Mouse (Mus musculus) forebrain, embryonic 14.5 days (tissue): ENCODE results near the gene Sun1. TPM values are rescaled to one million over a fixed set of nuclear protein-coding genes. Genes with fewer than 3 reads are reported as not detected.
A peak's percentile ranks its signal among the peaks of the same experiment; 100 is the strongest.

Source experiments
- ATAC-seq: fragments of 200-750 bp; cut with Nextera tagmentation; 2 replicates; pipeline ENCODE4 v1.8.0; 2017; ENCODE audit warnings: mild to moderate bottlenecking, moderate library complexity
- DNase-seq: peaks from one replicate; pipeline ENCODE4 v3.0.0-alpha.2; 2015; ENCODE audit warnings: low spot score
- H3K27ac ChIP-seq: fragments of 300-500 bp; sonication (generic); 2 replicates; pipeline ENCODE4 v1.5.1; 2014; ENCODE audit warnings: low read depth, mild to moderate bottlenecking, control low read depth, low read length, moderate library complexity
- H3K27me3 ChIP-seq: fragments of 300-500 bp; sonication (generic); replicated peaks from 2 replicates; pipeline ENCODE4 v1.6.1; 2014; ENCODE audit warnings: low read length, control low read depth, mixed read lengths; ENCODE audit not compliant: control insufficient read depth, insufficient read depth
- H3K36me3 ChIP-seq: fragments of 300-500 bp; sonication (generic); 2 replicates; pipeline ENCODE4 v1.6.1; 2014; ENCODE audit warnings: low read length, control low read depth; ENCODE audit not compliant: control insufficient read depth, insufficient read depth
- H3K4me1 ChIP-seq: fragments of 300-500 bp; sonication (generic); 2 replicates; pipeline ENCODE4 v1.6.1; 2014; ENCODE audit warnings: antibody characterized with exemption, low read length, control low read depth; ENCODE audit not compliant: control insufficient read depth, insufficient read depth
- H3K4me2 ChIP-seq: fragments of 300-500 bp; sonication (generic); 2 replicates; pipeline ENCODE4 v1.6.1; 2014; ENCODE audit warnings: mild to moderate bottlenecking, control low read depth, low read length
- H3K4me3 ChIP-seq: fragments of 300-500 bp; sonication (generic); 2 replicates; pipeline ENCODE4 v1.5.1; 2014; ENCODE audit warnings: low read depth, low read length, control low read depth
- H3K9ac ChIP-seq: fragments of 300-500 bp; sonication (generic); 2 replicates; pipeline ENCODE4 v1.6.1; 2014; ENCODE audit warnings: mild to moderate bottlenecking, low read length, control low read depth, moderate library complexity
- H3K9me3 ChIP-seq: fragments of 300-500 bp; sonication (generic); replicated peaks from 2 replicates; pipeline ENCODE4 v1.6.1; 2016; ENCODE audit warnings: low read length, control low read depth, mixed read lengths; ENCODE audit not compliant: control insufficient read depth
- WGBS: fragments of 180-500 bp; shearing (Covaris S2); extraction: QIAGEN DNeasy Blood & Tissue Kit; methylation state at CpG from one replicate; pipeline ENCODE4 v1.1.7; 2014; 5-methylcytosine and 5-hydroxymethylcytosine counted together
- polyA plus RNA-seq: library from polyadenylated mRNA; unstranded; fragments of >200 nt; fragmentation: Nextera tagmentation; extraction: Ambion mirVana; gene quantifications from 2 replicates; pipeline ENCODE4 v1.2.1, GENCODE M21; 2014

Sun1 gene
- 44.4 and 49.0 TPM in 2 replicates for polyA plus RNA-seq

DNA sequence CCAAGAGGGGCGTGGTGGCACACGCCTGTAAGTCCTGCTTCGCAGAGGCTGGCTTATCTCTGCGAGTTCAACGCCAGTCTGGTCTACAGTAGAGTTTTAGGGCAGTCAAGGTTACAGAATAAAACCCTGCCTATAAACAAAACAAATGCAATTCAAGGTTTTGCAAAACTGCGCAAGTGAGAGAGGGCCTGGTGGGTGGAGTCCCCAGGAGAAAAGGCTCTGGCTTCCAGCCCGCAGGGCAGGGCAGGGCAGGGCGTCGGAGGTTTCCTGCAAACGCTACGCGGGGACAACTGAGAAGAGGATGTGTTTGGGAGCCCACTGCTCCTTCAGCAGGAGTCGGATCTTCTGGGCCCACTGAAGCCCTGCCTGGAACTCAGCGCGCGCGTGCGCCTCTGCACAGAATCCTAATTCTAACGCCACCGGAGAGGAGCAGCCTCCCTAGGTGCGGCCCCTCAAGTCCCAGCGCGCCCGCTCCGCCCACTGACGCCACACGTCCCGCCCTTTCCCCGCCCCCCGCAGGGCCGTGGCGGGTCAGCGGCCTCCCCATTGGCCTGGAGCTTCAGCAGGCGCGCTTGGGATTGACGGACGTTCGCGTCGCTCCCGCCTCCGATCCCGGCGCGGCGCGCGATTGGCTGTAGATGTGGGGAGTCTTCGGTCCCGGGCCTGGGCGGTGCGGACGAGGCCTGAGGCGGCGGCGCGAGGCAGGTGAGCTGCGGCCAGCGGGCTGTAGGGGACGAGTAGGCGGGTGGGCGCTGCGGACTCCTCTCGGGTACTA lies at the start of gene Sun1:
TSS of gene Sun1 (plus strand) at position 643 of the 775 bp plus-strand sequence.
- H3K4me2 ChIP-seq, result peak within 1 kb of the TSS; percentile 86
- H3K4me3 ChIP-seq, result peak within 1 kb of the TSS; percentile 90
- peak within 1 kb of the TSS; percentile 88 for H3K9ac ChIP-seq
- DNase-seq (peak; percentile 98), ATAC-seq (peak; percentile 99)
- peak within 1 kb of the TSS; percentile 75 for H3K27ac ChIP-seq
- under 1% methylated on average over 58 of the region's 64 CpGs for WGBS
- H3K36me3 ChIP-seq, result no peaks in the 10 kb centered on the region; the same call in none of the 2 replicates
- no peaks in the 10 kb centered on the region for H3K9me3 ChIP-seq
- H3K27me3 ChIP-seq, result no peaks in the 10 kb centered on the region
- peaks cover 15% of the 10 kb centered on the region for H3K4me1 ChIP-seq

DNA sequence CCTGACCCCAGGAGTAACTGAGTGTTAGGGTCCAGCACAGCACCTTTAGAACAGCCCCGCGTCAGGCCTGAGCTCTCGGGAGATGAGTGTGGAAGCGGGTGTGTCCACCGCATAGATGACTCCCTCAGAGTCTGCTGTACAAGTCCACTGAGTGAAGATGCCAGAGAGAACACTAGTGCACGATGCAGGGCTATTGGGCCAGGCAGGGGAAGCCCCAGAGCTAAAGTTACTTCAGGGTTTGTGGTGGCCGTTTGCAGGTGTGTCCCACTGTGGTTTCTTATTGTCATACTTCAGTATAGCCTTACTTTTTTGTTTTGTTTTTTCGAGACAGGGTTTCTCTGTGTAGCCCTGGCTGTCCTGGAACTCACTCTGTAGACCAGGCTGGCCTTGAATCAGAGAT lies 39.5 kb upstream of the Sun1 start:
- H3K4me2 ChIP-seq, result no peak overlapping the region
- H3K36me3 ChIP-seq, result peaks cover 60% of the 10 kb centered on the region
- 93% methylated on average over 8 of the region's 8 CpGs for WGBS
- no peak overlapping the region for H3K4me3 ChIP-seq
- H3K4me1 ChIP-seq, result no peaks in the 10 kb centered on the region
- H3K27me3 ChIP-seq, result no peaks in the 10 kb centered on the region
- ATAC-seq (no peak), DNase-seq (no peak)
- no peaks in the 10 kb centered on the region for H3K9me3 ChIP-seq
- no peak overlapping the region for H3K9ac ChIP-seq
- no peak overlapping the region for H3K27ac ChIP-seq

DNA sequence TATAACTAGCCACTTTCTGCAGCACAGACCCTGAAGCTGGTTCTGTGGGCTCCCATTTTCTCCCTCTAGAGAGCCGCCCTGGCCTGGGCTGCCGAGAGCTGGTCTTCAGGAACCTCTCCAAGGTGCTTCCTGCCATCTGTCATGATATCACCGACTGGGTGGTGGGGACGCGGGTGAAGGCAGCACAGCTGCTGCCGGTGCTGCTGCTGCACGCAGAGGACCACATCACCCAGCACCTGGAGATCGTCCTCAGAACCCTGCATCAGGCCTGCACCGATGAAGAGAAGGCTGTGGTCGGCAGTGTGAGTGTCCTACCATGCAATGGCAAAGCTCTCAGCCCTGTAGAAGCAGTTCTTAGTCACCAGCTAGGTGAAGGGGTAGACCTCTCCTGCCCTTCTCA lies 38.8 kb upstream of the Sun1 start:
- Histone ChIP-seq H3K4me1 (no peaks in the 10 kb centered on the region), H3K27me3 (no peaks in the 10 kb centered on the region), H3K9ac (no peak overlapping the region), H3K4me3 (no peak overlapping the region), H3K36me3 (peaks cover 61% of the 10 kb centered on the region), H3K9me3 (no peaks in the 10 kb centered on the region), H3K4me2 (no peak overlapping the region), H3K27ac (no peak overlapping the region)
- ATAC-seq, result no peak
- DNase-seq, result no peak
- 95% methylated on average over 10 of the region's 10 CpGs for WGBS

DNA sequence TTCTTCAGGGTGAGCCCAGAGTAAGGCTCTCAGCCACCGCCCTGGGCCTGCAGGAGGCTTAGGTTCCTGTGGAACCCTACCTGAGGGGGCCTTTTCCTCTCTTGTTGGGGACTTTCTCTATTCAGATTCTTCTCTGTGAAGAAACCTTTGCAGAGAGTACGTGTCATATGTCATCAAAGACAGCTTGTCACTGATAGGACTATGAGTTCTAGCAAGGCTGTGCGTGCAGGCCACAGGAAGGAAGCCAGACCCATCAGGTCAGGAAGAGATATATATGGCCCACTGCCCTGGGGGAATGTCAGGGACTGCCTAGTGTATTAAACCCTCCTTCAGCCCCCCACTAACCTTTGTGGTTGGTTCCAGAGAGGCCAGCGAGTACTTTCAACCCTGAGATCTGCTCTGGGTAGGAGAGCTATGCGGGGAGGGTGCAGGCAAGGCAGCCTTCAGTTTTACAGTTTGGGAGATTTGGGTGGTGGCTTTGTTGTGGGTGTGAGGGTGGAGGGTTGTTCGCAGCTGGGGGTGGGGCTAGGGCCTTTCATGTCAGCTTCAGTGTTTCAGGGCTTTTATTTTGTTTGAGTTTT lies 33.6 kb upstream of the Sun1 start:
- WGBS, result 92% methylated on average over 6 of the region's 6 CpGs
- ATAC-seq, result no peak
- no peak for DNase-seq
- no peak overlapping the region for H3K4me2 ChIP-seq
- peaks cover 79% of the 10 kb centered on the region for H3K36me3 ChIP-seq
- no peaks in the 10 kb centered on the region for H3K9me3 ChIP-seq
- no peak overlapping the region for H3K4me3 ChIP-seq
- no peaks in the 10 kb centered on the region for H3K4me1 ChIP-seq
- no peak overlapping the region for H3K27ac ChIP-seq
- H3K9ac ChIP-seq, result no peak overlapping the region
- H3K27me3 ChIP-seq, result no peaks in the 10 kb centered on the region

DNA sequence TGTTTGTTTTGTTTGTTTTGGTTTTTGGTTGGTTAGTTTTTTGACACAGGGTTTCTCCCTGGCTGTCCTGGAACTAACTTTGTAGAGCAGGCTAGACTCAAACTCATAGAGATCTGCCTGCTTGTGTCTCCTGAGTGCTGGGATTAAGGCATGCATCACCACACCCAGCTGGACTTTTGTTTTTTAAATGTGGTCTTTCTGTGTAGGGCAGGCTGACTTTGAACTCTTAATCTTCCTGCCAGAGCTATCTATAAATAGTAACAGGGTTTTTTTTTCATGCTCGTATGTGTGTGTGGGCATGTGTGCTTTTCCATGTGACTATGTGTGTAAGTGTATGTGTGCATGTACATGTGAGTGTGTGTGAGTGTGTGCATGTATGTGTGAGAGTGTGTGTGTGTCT lies 32.9 kb upstream of the Sun1 start:
- Histone ChIP-seq H3K4me2 (no peak overlapping the region), H3K36me3 (peaks cover 77% of the 10 kb centered on the region), H3K9ac (no peak overlapping the region), H3K27ac (no peak overlapping the region), H3K4me3 (no peak overlapping the region), H3K9me3 (no peaks in the 10 kb centered on the region), H3K27me3 (no peaks in the 10 kb centered on the region), H3K4me1 (no peaks in the 10 kb centered on the region)
- ATAC-seq (no peak), DNase-seq (no peak)
- WGBS, result 74% methylated on average over 1 of the region's 1 CpGs

DNA sequence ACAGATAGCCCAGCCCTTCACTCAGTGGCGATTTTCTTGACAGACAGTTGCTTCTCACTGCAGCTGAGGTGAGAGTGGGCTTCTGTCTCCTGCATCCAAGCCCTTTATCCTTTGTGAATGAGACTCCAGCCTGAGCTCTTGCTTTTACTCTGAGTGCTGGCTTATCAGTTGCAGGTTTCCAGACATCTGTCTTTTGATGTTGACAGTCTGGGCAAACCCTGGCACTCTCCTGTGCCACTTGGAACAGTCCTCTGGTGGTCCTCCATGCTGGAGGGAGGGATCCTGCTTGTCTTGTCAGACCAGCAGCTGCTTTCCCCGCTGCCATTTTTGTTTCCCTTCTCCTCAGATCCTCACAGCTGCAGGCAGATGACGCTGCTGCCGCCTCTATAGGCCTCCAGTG lies 28.5 kb upstream of the Sun1 start:
- no peak overlapping the region for H3K27ac ChIP-seq
- H3K9me3 ChIP-seq, result no peaks in the 10 kb centered on the region
- no peak overlapping the region for H3K9ac ChIP-seq
- H3K4me3 ChIP-seq, result no peak overlapping the region
- 92% methylated on average over 4 of the region's 4 CpGs for WGBS
- peaks cover 4% of the 10 kb centered on the region; the same call in 1 of the 2 replicates for H3K4me1 ChIP-seq
- ATAC-seq (no peak), DNase-seq (no peak)
- no peaks in the 10 kb centered on the region for H3K27me3 ChIP-seq
- peaks cover 41% of the 10 kb centered on the region for H3K36me3 ChIP-seq
- H3K4me2 ChIP-seq, result no peak overlapping the region

DNA sequence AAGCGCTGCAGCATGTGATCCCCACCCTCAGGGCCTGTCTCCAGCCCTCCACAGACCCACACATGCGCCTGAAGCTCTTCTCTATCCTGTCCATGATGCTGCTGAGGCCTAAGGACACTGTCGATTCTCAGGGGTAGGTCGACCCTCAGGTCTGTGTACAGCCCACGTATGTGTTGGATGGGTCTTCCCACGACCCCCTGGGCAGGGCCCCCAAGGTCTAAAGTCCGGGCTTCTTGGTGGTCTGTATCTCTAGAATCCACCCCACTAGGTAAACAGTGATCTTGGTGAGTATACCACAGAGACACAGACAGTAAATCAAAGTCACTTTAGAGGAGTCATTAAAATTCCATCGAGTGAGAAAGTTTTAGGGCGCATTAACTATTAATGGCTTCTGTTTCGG lies 26.3 kb upstream of the Sun1 start:
- Histone ChIP-seq H3K4me2 (no peak overlapping the region), H3K4me1 (peaks cover 4% of the 10 kb centered on the region; the same call in 1 of the 2 replicates), H3K36me3 (peaks cover 42% of the 10 kb centered on the region), H3K4me3 (no peak overlapping the region), H3K27ac (no peak overlapping the region), H3K9ac (no peak overlapping the region), H3K9me3 (no peaks in the 10 kb centered on the region), H3K27me3 (no peaks in the 10 kb centered on the region)
- ATAC-seq, result no peak
- 64% methylated on average over 10 of the region's 10 CpGs for WGBS
- no peak for DNase-seq

DNA sequence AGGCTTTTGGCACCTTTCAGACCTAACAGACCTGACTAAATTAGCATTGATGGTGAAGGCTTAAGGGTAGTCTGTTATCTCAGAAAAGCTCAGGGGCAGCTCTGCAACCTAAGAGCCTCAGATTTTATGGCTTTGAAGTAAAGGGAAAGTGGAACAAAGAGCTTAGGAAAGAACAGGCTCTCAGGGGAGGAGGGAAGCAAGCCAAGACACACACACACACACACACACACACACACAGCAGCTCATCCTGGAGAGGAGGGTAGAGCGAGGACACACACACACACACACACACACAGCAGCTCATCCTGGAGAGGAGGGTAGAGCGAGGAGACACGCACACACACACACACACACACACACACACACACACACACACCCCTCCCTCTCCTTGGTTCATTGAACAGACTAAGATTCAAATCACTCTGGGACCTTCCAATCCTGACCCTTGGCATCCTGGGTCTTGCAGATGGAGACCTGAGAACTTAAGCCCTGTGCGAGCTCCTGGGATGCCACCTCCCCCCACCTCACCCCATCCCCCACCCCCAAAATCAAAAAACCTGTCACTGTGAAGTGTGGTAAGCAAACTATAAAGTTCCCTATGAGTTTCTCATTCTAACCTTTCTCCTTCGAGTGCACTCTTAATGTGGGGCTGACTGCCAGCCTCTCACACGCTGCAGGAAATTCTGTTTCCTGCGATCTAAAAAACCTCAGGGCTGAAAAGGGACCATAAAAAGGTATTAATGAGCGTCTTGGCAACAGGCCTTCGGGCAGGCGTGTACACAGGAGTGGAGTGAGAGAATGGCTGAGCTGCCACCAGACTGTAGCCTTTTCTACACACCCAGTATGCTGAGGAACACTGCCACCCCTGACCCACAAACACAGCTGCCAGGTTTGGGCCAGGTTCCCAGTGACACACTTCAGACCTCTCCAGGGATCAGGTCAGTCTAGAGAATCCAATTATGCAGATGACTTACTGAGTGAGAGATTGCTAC lies 25.6 kb upstream of the Sun1 start:
- peak; percentile 63 for DNase-seq
- Histone ChIP-seq H3K36me3 (peaks cover 49% of the 10 kb centered on the region), H3K4me1 (peaks cover 4% of the 10 kb centered on the region; the same call in 1 of the 2 replicates), H3K4me3 (no peak overlapping the region), H3K27ac (peak overlapping the region; percentile 39; the same call in 1 of the 2 replicates), H3K27me3 (no peaks in the 10 kb centered on the region), H3K9ac (no peak overlapping the region), H3K9me3 (no peaks in the 10 kb centered on the region), H3K4me2 (no peak overlapping the region)
- 42% methylated on average over 9 of the region's 10 CpGs for WGBS
- peak; percentile 62 for ATAC-seq
